Mouse (Mus musculus) T-cell, adult 2 months (primary cell): ENCODE results near the gene Grk5.
"Not testable (repeated sequence)": the region's sequence is repeated elsewhere in the genome, so short reads cannot be mapped to it uniquely, and the experiment has no call there.

Experiments used
- DNase-seq: peaks from one replicate; pipeline ENCODE4 v3.0.0; 2022; ENCODE audit warnings: low spot score

The Grk5 gene

GRCm38 (mm10) chr19:60911653-60912052 is 22.1 kb downstream of the Grk5 start:
- no peak for DNase-seq

DNA sequence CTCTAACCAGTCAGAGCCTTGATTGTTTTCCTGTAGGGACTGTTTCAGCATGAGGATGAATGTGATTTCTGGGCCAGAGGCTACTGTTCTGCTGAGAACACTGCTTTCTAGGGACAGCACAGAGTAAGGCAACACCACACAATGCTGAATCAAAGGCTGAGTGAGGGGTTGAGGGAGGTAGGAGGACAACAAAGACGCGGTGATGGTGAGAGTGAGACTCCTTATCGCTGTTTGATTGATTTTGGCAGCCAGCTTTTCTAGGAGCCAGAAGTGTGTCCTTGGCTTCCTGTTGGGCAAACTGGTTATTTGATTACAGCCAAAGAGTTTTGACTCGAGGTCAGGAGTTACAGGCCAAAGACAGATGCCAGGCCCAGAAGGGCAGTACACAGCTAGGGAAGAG is 25.7 kb downstream of the Grk5 start:
- no peak for DNase-seq

GRCm38 (mm10) chr19:60915862-60916261 is 26.3 kb downstream of the Grk5 start:
- no peak for DNase-seq

- no peak for DNase-seq
Observed at GRCm38 (mm10) chr19:60916869-60917570, 27.5 kb downstream of the Grk5 start.

DNA sequence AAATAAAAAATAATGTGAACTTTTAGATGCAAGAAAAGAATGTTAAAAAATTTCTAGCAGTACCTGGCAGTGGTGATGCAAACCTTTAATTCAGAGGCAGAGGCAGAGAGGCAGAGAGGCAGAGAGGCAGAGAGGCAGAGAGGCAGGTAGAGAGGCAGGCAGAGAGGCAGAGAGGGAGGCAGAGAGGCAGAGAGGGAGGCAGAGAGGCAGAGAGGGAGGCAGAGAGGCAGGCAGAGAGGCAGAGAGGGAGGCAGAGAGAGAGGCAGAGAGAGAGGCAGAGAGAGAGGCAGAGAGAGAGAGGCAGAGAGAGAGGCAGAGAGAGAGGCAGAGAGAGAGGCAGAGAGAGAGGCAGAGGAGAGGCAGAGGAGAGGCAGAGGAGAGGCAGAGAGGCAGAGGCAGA is 35.0 kb downstream of the Grk5 start:
- not testable (repeated sequence) for DNase-seq

- DNase-seq: no peak
Observed at GRCm38 (mm10) chr19:60935001-60935400, 45.5 kb downstream of the Grk5 start.

DNA sequence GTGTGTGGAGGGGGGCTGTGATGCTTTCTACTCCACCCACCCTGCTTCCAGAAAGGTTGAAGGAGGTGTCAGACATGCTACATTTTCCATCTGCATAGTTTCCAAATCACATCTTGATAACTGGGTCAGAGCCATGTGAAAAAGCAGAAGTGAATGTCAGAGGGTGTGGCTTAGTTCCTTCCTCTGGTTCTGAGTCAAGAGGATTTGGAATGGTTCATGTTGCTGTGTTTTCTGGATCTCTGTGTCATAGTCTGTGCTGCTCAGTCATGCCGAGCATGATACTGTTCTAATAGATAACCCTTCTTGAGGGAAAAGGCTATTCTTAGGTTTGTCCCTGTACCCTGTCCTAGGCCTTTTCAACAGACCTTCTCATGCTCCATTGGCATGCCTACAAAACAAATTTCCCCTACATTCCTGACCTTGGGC is 50.4 kb downstream of the Grk5 start:
- DNase-seq: no peak

DNA sequence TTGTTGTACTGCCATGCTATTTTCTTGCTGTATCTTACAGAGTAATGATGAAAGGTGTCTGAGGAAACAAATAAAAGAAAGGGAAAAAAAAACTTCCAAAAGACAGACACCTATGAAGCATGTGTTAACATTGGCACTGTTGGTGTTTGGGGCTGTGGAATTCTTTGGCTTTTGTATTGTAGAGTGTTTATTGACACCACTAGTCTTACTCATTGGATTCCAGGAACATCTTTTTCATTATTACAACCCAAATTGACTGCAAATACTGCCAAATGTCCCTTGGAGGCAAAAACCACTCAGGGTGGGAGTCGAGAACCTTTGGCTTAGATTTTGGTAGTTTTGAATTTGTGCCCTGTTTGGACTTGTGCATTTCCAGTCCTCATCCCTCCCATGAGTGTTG is 51.3 kb downstream of the Grk5 start:
- DNase-seq: no peak

- DNase-seq: no peak
Observed at GRCm38 (mm10) chr19:60945801-60946311, 56.3 kb downstream of the Grk5 start.

GRCm38 (mm10) chr19:60946656-60947055 is 57.1 kb downstream of the Grk5 start:
- no peak for DNase-seq

DNA sequence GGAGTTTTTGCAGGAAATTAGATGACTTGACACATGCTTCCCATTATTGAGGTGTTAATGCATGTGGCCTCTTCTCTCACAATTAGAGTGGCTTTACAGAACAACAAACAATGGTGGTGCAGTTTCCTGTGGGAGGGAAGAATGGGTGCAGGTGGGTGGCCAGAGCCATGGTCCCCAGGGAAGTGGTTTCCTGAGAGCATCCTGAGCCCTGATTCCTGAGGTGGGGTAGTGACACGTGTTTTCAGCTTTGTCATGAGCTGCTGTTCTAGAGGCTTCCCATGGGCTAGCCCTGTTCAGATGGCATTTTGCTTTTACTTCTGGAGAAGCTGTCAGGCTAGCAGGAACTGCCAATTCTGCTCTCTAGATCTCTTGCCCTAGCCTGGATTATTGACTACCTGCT is 59.4 kb downstream of the Grk5 start:
- DNase-seq: no peak

- DNase-seq: no peak
Observed at GRCm38 (mm10) chr19:60950056-60950869, 60.7 kb downstream of the Grk5 start.

- no peak for DNase-seq
Observed at GRCm38 (mm10) chr19:60955131-60955530, 65.6 kb downstream of the Grk5 start.

- no peak for DNase-seq
Observed at GRCm38 (mm10) chr19:60955712-60956111, 66.2 kb downstream of the Grk5 start.

DNA sequence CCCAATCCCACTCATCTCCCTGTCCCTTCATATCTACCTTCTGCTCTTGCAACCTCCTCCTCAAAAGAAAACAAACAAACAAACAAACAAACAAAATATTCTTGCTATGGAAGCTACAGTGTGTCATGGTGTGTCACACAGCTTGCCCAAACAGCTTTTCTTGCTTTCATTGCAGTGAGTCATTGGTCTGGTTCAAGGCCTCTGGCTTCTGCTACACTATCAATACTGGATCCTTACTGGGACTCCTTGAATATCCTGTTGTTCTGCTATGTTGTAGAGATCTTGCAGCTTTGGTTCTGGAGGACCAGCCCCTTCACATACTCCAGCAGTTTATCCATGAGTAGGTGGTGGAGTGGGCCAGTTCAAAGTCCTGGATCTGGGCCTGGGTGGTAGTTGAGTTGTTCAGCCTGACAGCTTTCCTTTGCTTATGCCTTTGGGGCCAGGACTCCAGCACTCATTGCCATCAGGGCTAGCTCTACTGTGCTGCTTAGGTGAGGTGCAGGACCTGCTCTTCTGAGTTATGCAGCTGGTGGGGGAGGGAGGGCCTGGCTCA is 66.7 kb downstream of the Grk5 start:
- DNase-seq: no peak

GRCm38 (mm10) chr19:60959706-60960230 is 70.2 kb downstream of the Grk5 start:
- DNase-seq: no peak

DNA sequence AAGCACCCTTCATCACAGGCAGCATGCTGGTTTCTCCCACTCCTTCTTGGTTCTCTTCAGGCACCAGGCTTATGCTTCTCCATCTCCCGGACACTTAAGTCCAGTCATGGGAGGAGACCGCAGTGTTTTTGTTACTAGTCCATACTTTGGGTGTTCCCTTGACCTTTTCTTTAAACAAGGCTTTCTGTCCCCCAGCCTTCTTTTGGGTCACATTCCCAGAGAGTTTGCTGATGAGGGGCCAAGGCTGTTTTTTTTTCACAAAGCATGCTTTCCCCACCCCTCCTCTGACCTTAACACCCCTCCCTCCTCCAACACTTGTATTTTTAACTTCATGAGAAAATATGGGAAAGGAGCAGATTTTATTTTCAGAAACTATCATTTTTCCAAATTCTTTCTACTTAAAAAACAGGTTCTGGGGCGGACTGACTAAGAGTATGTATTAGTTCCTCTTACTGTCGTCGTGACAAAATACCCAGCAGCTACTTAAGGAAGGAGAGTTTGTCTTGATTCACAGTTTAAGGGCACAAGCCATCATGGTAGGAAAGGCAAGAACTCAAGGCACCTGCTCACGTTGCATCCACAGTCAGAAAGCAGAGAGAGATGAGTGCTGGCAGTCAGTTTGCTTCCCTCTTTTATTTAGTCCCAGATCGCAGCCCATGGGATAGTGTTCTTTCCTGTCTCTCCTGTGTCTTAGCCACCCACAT is 73.0 kb downstream of the Grk5 start:
- no peak for DNase-seq

- DNase-seq: no peak
Observed at GRCm38 (mm10) chr19:60967909-60968308, 78.4 kb downstream of the Grk5 start.

DNA sequence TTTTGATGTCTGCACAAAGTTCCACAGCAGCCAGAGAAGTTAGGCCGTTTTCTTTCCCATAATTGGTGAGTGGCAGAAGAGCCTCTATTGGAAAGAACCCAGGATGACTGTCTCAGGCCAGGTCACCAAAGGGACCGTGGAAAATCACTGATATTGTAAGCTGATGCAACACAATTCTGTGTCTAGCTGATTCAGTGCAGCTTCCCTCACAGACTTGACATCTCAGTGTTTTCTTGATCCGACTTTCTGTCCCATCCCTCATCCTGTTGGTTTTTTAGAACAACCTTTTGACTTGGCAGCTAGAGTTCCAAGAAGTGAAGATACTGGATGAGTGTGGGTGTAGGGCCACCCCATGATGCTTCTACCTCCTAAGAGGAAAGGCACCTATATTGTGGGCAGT is 80.9 kb downstream of the Grk5 start:
- no peak for DNase-seq

DNA sequence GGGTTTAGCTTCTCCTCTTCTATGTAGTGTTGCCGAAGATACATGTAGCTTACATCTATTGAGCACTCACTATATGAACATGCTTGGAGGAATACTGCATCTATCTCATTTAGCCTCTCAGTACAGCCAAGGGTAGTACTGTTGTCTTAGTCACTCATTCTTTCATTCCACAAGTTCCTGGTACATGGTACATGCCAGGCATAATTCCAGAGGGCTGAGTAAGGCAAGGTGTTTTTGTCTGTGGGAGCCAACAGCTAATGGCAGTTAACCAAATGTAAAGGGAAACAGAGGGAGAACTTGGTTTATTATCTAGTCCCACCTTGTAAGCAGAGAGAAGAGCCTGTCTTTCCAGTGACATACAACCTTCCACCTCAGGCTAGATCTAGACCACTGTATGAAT is 82.0 kb downstream of the Grk5 start:
- DNase-seq: no peak

DNA sequence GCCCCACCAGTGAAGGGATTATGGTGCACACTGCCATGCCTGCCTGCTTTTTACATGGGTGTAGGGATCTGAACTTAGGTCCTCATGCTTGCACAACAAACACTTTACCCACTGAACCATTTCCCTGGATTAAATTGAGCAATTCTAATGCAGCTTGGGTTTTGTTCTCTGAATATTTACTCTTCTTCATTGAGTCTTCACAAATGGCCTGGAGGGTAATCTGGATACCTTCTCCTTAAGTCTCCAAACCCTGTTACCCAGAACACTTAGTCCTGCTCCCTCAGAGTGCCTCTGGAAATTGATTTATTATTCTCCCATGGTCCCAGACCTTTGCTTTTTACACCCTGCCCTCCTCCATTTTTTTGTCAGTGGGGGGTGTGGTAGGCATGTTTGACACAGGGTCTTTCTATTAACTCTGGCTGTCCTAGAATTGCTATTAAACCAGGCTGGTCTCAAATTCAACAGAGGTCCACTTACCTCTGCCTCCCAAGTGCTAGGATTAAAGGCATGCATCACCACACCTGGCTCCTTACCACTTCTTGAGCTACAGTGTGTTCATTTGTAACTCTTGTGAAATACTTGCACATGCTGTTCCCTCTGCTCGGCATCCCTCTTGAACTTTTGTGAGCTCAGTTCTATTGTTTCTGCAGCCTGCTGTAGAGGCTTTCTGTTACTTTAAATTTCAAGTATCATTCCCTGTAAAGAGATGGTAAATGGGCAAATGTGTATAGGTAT is 82.9 kb downstream of the Grk5 start:
- no peak for DNase-seq
